Mouse (Mus musculus) thymus, postnatal 36 days (tissue): ENCODE data around the gene Cebpb.

ENCODE experiments used
- DNase-seq, 2 experiments: peaks; one replicate each; pipeline ENCODE4 v3.0.0; 2022; ENCODE audit warnings: mixed read lengths in 2 of 2

Cebpb gene

DNA sequence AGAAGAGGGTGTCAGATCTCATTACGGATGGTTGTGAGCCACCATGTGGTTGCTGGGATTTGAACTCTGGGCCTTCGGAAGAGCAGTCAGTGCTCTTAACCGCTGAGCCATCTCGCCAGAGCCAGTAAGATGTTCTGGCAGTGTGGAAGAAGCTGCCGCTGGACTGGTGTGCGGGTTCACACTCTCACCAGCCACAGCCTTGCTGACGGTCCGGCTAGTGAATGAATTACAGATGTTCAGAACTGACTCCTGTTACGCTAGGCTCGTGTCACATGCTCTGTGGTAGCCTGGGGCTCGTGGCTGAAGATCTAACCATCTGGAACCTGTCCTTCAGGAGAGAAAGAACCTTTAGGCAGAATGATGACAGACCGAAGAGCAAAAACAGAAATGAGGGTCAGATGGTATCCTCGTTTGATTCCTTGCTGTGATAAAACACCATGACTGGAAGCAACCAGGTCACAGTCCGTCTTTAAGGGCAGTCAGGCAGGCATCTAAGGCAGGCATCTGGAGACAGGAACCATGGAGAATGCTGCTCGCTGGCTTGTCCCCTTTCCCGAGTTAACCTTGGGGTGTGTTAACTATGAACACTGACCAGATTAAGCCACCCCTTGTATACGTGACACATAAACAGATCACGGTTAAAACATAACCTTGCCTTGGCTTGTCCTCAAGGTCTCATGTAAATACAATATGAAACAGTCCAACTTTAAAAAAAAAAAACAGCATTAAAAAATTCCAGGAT is 22.6 kb upstream of the Cebpb start:
- DNase-seq = no peak

DNA sequence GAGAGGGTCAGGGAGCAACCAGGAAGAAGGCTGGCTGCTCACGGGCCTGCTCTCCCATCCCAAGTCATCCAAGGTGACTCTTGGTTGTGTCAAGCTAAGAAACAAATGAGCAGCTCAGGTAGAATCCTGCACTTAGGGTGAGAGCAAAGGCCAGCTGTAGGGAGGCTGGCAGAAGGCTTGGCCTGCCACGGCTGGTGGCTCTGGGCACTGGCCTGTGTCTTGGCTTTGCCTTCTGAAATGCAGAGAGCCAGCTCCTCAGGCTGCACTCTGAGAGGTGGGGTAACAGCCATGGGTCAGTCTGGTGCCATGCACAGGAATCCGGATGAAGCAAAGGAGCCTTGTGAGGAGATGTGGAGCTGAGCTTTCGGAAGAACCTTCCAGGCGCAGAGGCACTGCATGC is 20.3 kb upstream of the Cebpb start:
- DNase-seq = no peak

DNA sequence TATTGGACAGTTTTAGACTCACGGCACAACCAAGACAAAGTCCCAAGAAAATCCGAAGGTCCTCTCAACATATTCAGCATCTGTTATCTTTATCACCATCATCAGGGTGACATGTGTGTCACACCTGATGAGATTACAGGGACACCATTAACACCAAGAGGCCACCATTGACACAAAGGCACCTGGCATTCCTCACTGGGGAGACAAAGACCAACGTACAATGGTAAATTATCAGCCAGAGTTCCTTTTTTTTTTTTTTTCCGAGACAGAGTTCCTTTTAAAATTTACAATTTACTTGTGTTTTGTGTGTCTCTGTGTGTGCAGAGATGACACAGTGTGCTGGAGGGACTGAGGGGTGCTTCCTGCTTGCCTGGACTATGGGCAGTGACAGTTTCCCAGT is 19.3 kb upstream of the Cebpb start:
- DNase-seq = no peak

DNA sequence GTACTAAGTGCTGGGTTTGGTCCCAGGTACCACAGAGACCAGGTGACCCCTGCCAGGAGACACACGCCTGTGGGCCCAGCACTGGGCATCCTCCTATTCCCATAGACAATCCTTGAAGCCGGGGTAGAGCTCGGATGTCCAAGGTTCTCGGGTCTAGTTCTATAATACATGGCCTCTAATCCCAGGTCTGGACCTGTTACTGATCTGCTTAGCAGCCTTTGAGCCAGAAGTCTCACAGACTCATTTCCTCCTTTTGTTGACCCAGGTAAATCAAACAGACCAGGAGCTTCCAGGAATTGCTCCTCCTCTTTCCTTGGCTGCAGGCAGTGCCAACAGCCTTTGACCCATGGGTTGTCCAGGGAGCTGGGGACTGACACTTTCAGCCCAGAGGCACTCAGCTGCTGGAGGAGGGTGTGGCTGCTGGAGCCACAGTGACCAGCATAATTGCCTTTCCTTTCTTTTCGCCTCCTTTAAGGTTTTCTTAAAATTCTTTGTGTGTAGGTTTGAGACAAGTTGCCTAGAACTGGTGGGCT is 17.5 kb upstream of the Cebpb start:
- no peak for DNase-seq

- peak in 1 of 2 experiments; percentile 43 for DNase-seq
Measured at GRCm38 (mm10) chr2:167672212-167672685, 16.5 kb upstream of the Cebpb start.

- peak in 1 of 2 experiments; percentile 42 for DNase-seq
Measured at GRCm38 (mm10) chr2:167675120-167675909, 13.4 kb upstream of the Cebpb start.

DNA sequence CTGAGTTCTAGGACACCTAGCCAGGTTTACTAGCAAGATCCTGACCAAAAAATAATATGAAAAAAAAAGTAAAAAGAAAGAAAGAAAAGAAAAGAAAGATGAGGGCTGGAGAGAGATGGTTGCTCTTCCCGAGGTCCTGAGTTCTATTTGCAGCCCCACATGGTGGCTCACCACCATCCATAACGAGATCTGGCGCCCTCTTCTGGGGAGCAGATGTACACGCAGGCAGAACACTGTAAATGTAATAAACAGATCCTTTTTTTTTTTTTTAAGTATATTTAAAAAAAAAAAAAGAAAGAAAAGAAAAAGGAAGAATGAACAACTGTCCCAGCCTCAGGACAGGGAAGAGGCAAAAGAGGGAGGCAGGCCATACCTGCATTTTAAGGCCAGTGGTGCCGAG is 10.1 kb upstream of the Cebpb start:
- DNase-seq = no peak

DNA sequence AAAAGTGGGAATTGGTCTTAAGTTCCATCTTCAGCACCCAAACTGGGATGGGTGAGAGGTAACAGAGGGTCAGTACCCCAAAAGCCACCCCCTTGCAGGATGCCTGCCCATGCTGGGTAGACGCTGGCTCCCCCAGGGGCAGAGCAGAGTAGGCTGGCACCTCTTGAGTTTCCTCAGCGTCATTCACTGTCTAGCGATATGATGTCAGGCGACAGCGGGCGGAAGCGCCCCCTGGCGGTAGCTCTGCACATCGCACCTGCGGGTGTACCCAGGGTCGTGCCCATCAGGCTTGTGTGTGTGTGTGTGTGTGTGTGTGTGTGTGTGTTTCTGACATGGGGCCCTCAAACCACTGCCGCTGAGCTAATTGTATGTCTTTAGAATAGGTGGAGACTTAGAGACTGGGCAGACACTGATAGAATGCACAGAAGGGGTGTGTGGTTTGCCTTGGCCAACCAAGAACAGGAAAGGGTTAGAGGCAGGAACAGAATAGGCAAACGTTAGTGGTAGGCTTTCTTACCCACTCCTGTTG is 8.7 kb upstream of the Cebpb start:
- peak; percentile 87 to 88 for DNase-seq

GRCm38 (mm10) chr2:167680657-167681056 is 8.1 kb upstream of the Cebpb start:
- DNase-seq = peak; percentile 70 to 74

DNA sequence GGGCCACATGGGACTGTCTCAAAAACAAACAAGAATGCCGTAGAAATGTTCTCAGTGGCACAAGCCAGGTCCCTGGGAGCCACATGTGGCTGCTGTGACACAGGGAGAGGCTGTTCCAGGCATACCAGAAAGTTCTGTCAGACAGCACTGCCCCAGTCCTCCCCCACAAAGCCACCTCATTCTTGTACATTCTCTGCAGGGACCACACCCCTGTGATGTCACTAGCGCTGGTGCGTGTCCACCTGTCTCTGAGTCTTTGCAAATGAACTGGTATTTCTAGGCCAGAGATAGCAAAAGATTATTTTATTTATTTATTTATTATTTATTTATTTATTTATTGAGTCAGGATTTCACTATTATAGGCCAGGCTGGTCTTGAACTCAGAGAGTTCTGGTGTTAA is 5.0 kb upstream of the Cebpb start:
- no peak for DNase-seq

DNA sequence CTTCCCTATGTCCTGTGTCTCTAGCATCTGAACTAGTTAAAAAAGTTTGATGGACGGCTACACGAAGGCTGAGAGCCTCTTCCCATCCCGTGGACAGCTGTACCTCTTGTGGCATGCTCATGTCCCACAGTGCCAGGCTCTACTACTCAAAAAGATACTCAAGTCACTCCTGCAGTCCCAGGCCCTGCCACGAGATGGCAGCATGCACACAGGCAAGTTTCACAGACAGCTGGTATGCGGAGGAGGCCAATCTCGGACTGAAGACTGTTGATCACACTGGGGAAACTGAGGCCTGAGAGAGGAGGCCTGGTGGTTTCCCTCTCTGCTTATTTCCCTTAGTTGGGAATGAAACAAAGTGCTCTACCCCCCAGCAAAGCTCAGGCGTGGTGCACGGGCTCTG is 3.6 kb upstream of the Cebpb start:
- DNase-seq = peak; percentile 89 to 96

DNA sequence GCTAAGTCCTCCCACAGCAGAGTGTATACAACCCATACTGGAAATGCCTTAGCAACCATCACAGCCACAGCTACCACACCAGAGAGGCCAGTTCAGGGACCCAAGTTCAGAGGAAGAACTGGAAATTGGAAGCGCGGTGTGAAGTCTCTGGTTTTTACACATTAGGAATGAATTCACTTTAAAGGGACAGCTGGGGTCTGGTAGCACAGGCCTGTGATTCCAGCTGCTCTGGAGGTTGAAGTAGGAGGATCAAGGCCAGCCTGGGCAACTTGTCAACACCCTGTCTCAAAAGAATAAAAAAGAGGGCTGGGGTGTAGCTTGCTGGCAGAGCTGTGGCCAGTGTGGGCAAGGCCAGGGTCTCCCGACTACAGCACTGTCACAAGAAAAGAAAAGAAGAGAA is 2.9 kb upstream of the Cebpb start:
- no peak for DNase-seq

- DNase-seq = no peak
Measured at GRCm38 (mm10) chr2:167686382-167687249, 2.1 kb upstream of the Cebpb start.

DNA sequence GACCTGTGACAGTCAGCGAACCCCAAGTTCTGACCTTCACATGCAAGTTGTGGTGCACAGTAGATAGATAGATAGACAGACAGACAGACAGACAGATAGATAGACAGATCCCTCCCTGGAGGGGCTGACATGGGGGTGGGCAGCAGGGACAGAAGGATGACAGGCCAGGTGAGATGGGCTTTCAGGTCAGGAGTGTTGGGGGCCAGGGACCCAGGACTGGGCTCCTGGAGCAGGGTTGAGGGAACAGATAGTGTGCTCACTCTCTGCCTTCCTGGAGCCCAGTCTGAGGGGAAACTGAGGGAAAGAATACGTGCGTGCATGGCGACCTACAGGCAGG is 1.5 kb upstream of the Cebpb start:
- DNase-seq = no peak

DNA sequence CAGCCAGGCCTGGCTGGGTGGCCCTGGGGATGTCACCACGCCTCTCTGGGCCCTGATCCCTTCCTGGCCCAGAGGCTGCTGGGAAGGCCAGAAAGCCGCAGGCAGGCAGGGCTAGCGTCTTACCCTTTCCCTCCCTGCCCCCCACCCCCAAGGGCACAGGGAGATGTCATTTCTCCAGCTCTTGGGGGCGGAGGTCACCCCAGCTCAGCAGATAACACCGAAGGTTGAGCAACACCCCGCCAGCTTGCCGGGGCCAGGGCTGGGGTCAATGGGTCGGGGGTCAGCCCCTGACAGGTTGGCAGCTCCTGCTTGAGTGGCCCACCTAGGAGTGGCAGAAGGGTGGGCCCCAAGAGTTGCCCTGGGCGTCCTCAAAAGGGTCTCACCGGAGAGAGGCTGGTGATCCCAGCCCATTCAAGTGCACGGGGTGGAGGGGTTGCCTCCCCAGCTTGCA is 1.0 kb upstream of the Cebpb start:
- DNase-seq = no peak

GRCm38 (mm10) chr2:167688126-167688497 is 603 bp upstream of the Cebpb start:
- DNase-seq = no peak

DNA sequence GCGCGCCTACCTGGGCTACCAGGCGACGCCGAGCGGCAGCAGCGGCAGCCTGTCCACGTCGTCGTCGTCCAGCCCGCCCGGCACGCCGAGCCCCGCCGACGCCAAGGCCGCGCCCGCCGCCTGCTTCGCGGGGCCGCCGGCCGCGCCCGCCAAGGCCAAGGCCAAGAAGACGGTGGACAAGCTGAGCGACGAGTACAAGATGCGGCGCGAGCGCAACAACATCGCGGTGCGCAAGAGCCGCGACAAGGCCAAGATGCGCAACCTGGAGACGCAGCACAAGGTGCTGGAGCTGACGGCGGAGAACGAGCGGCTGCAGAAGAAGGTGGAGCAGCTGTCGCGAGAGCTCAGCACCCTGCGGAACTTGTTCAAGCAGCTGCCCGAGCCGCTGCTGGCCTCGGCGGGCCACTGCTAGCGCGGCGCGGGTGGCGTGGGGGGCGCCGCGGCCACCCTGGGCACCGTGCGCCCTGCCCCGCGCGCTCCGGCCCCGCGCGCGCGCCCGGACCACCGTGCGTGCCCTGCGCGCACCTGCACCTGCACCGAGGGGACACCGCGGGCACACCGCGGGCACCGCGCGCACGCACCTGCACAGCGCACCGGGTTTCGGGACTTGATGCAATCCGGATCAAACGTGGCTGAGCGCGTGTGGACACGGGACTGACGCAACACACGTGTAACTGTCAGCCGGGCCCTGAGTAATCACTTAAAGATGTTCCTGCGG is 945 bp downstream of the Cebpb start, which contains the start of gene Tmem189:
Gene Tmem189, minus strand, starts transcription at position 322 of the 718 bp plus-strand sequence.
- DNase-seq = peak; percentile 49 to 67

DNA sequence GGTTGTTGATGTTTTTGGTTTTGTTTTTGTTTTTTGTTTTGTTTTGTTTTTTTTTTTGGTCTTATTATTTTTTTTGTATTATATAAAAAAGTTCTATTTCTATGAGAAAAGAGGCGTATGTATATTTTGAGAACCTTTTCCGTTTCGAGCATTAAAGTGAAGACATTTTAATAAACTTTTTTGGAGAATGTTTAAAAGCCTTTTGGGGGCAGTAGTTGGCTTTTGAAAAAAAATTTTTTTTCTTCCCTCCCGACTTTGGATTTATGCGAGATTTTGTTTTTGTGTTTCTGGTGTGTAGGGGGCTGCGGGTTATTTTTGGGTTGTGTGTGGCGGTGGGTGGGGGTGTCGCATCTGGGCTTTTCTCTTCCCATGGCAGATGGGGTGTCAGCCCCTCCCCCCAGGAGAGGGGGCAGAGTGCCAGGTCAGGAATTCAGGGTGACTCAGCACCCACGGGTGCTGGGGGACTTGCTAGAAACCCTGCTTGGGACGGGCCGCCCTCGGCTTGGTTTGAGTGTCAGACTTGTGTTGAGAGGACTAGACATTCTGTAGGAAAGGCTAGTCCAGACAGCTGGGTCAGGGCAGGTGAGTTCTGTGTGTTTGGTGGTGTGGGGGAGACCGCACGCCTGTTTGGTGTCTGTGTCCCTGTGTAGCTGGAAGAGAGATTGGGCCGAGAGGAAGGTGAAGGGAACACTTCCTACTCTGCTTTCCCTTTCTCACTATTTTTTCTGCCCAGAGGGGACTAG is 1.7 kb downstream of the Cebpb start:
- DNase-seq = peak in 1 of 2 experiments; percentile 43

DNA sequence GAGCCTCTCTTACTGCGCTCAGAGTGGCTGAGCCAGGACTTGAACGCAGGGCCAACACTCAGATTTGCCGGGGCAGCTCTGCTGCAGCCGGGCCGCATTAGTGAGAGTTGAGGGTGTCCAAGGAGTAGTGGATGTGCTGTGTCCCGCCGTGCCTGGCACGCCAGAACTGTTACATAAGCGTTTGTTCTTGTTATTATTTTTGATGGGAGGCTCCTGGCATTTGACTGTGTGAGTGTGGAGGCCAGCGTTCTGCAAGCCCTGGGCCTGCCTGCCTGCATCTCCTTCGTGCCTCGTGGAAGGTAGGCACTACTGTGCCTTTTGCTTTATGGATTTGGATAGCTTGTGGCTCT is 2.2 kb downstream of the Cebpb start:
- DNase-seq = no peak

GRCm38 (mm10) chr2:167691410-167691809 is 2.7 kb downstream of the Cebpb start:
- DNase-seq = no peak
